8 mouse cellular contexts compared by ENCODE assay signal in the genomic region with DNA sequence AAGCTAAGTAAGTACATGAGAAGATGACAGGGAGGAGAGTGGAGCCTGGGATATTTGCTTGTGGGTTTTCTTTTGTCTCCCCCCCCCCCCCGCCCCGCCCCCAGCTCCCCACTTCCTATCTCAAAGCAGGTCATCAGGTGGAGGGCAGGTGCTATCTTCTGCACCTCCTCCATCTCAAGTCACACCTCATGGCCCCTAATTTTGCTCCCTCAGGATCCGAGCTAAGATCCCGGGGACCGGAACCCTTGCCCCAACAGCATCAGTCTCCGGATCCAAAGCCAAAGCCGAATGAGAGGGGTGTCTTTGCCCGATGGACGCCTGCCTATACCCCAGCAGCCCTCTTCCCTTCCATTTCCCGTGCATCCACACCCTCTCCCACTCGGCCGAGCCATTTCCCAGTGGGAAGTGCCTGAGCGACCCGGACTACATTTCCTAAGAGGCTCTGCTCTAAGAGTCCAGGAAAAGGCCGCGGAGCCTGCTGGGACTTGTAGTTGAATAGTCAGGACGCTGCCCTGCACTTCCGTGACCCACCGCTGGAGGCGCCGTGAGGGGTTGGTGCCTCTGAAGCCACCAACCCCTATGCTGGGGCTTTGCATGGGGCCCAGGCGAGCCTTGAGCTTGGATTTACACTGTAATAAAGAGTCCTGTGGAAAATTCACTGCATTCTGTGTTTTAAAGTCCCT. TPM values are rescaled to one million over a fixed set of nuclear protein-coding genes. Genes with fewer than 3 reads are reported as not detected.
DNase-seq lines count a peak whose midpoint lies in the region; ATAC-seq and TF ChIP-seq lines count a peak whose summit lies in the region.

No protein-coding gene starts in this region.

- DNase-seq in CH12.LX (ENCODE audit: extremely low read depth): peak; percentile 90
- DNase-seq in c-Kit-positive CD71-positive TER-119-positive erythroid progenitor cells, embryonic 14.5 days (ENCODE audit: low spot score): peak; percentile 83
- peak; percentile 88 for DNase-seq in heart, postnatal 0 days (ENCODE audit: low spot score)
- peak; percentile 98 to 99 for DNase-seq in kidney, postnatal 36 days
- DNase-seq in liver, embryonic 14.5 days (ENCODE audit: low read depth in 3 of 3, low spot score in 3 of 3): peak in 2 of 3 experiments; percentile 64 to 75
- peak; percentile 96 for DNase-seq in stomach, postnatal 0 days (ENCODE audit: low spot score)

- dilution Hi-C loops in CH12.LX (cut with MboI; ENCODE audit: extremely low pct_ligation_motif_present, extremely low pct_unique_long_range_greater_than_20kb, low sequenced_read_pairs): no loop called here

- peak; percentile 78 to 88 for TF ChIP-seq CTCF in CH12.LX (conservative IDR thresholded peaks at IDR 0.05 in 1 of 2, IDR thresholded peaks at IDR 0.05 in 1 of 2; ENCODE audit: low read depth in 2 of 2, low read length in 2 of 2)
- TF ChIP-seq CTCF in heart, postnatal 0 days (IDR thresholded peaks at IDR 0.05; ENCODE audit: low read depth): peak; percentile 90
- peak; percentile 94 for TF ChIP-seq CTCF in liver, embryonic 14.5 days (IDR thresholded peaks at IDR 0.05; ENCODE audit: low read depth)
- peak; percentile 93 for TF ChIP-seq CTCF in stomach, postnatal 0 days (IDR thresholded peaks at IDR 0.05; ENCODE audit: low read depth)

- peaks cover 3% of the 10 kb centered on the region for H3K9me3 ChIP-seq in CH12.LX (replicated peaks; ENCODE audit: low read length)
- no peaks in the 10 kb centered on the region for H3K9me3 ChIP-seq in forebrain, embryonic 12.5 days
- no peaks in the 10 kb centered on the region for H3K9me3 ChIP-seq in heart, postnatal 0 days (replicated peaks; ENCODE audit: control insufficient read depth, low read length)
- no peaks in the 10 kb centered on the region for H3K9me3 ChIP-seq in liver, embryonic 14.5 days (ENCODE audit: control insufficient read depth, low read length)
- H3K9me3 ChIP-seq in neural tube, embryonic 12.5 days: no peaks in the 10 kb centered on the region
- H3K9me3 ChIP-seq in stomach, postnatal 0 days (ENCODE audit: control insufficient read depth, low read length): no peaks in the 10 kb centered on the region

- peak; percentile 55; the same call in 1 of the 2 replicates for TF ChIP-seq POLR2A in CH12.LX (IDR thresholded peaks at IDR 0.05; ENCODE audit: low read depth, low read length)

- H3K4me3 ChIP-seq in CH12.LX (replicated peaks in 1 of 3; ENCODE audit: low read depth in 2 of 3, low read length in 2 of 3, poor library complexity in 1 of 3): peak overlapping the region; percentile 65 to 75 (median 71)
- H3K4me3 ChIP-seq in forebrain, embryonic 12.5 days (replicated peaks): peak overlapping the region; percentile 16; the same call in 1 of the 2 replicates
- H3K4me3 ChIP-seq in heart, postnatal 0 days (ENCODE audit: low read depth, low read length): peak overlapping the region; percentile 22
- H3K4me3 ChIP-seq in liver, embryonic 14.5 days (ENCODE audit: insufficient read depth in 1 of 2, low read depth in 2 of 2, low read length in 2 of 2): peak overlapping the region; percentile 44 to 68
- H3K4me3 ChIP-seq in neural tube, embryonic 12.5 days: peak overlapping the region; percentile 16
- H3K4me3 ChIP-seq in stomach, postnatal 0 days (ENCODE audit: low read depth, low read length): peak overlapping the region; percentile 23; the same call in 1 of the 2 replicates

- TF ChIP-seq RAD21 in CH12.LX (IDR thresholded peaks at IDR 0.05; ENCODE audit: low read depth, low read length): peak; percentile 32

- in situ Hi-C loops in CH12.LX (cut with MboI; ENCODE audit: low pct_ligation_motif_present, low pct_unique_long_range_greater_than_20kb, low sequenced_read_pairs): no loop called here

- peak overlapping the region; percentile 87 for H3K9ac ChIP-seq in CH12.LX (ENCODE audit: insufficient read depth, low read depth)
- H3K9ac ChIP-seq in forebrain, embryonic 12.5 days: 0 out of 2 replicates have a peak overlapping the region, but pooled peaks have one; percentile 9
- H3K9ac ChIP-seq in heart, postnatal 0 days (replicated peaks; ENCODE audit: low read depth, low read length): no peak overlapping the region
- H3K9ac ChIP-seq in liver, embryonic 14.5 days (replicated peaks): peak overlapping the region; percentile 10; the same call in 1 of the 2 replicates
- H3K9ac ChIP-seq in neural tube, embryonic 12.5 days: no peak overlapping the region
- no peak overlapping the region; the same call in 1 of the 2 replicates for H3K9ac ChIP-seq in stomach, postnatal 0 days (ENCODE audit: low read length)

- 12% methylated on average over 22 of the region's 22 CpGs for WGBS in forebrain, embryonic 12.5 days
- 18% methylated on average over 22 of the region's 22 CpGs for WGBS in heart, postnatal 0 days
- 12% methylated on average over 22 of the region's 22 CpGs for WGBS in liver, embryonic 14.5 days (ENCODE audit: insufficient replicate concordance)
- 15% methylated on average over 22 of the region's 22 CpGs for WGBS in neural tube, embryonic 12.5 days
- WGBS in stomach, postnatal 0 days: 12% methylated on average over 22 of the region's 22 CpGs

- TF ChIP-seq EP300 in CH12.LX (IDR thresholded peaks at IDR 0.05; ENCODE audit: low read length): no peak
- TF ChIP-seq EP300 in heart, postnatal 0 days (IDR thresholded peaks at IDR 0.05; ENCODE audit: low read depth): no peak
- TF ChIP-seq EP300 in liver, embryonic 14.5 days (IDR thresholded peaks at IDR 0.05; ENCODE audit: low read depth): no peak
- TF ChIP-seq EP300 in stomach, postnatal 0 days (optimal IDR thresholded peaks at IDR 0.05): no peak

- H3K4me1 ChIP-seq in CH12.LX (ENCODE audit: control insufficient read depth in 1 of 2, insufficient read depth in 2 of 2): peaks cover 4 to 21% of the 10 kb centered on the region in 2 experiments; a peak in 3 of 4 replicates
- peaks cover 16% of the 10 kb centered on the region for H3K4me1 ChIP-seq in forebrain, embryonic 12.5 days
- H3K4me1 ChIP-seq in heart, postnatal 0 days (ENCODE audit: control insufficient read depth, insufficient read depth): 0 out of 2 replicates have a peak, but pooled peaks cover under 1% of the 10 kb centered on the region
- peaks cover 14 to 16% of the 10 kb centered on the region in 2 experiments for H3K4me1 ChIP-seq in liver, embryonic 14.5 days (replicated peaks; ENCODE audit: control insufficient read depth in 2 of 2, insufficient read depth in 2 of 2, low read length in 1 of 2)
- H3K4me1 ChIP-seq in neural tube, embryonic 12.5 days: peaks cover 13% of the 10 kb centered on the region
- H3K4me1 ChIP-seq in stomach, postnatal 0 days (replicated peaks; ENCODE audit: control insufficient read depth, insufficient read depth): no peaks in the 10 kb centered on the region

- ATAC-seq in forebrain, embryonic 12.5 days (ENCODE audit: low FRiP score): peak; percentile 80
- peak; percentile 76 for ATAC-seq in heart, postnatal 0 days (ENCODE audit: insufficient read depth, low read depth)
- ATAC-seq in liver, embryonic 14.5 days (ENCODE audit: insufficient read depth): peak; percentile 33
- ATAC-seq in neural tube, embryonic 12.5 days (ENCODE audit: low FRiP score, low read depth): peak; percentile 59
- ATAC-seq in stomach, postnatal 0 days (ENCODE audit: low FRiP score, low TSS enrichment): peak; percentile 75

- H3K27ac ChIP-seq in CH12.LX (ENCODE audit: insufficient read depth, low read depth): no peak overlapping the region
- H3K27ac ChIP-seq in forebrain, embryonic 12.5 days: 0 out of 2 replicates have a peak overlapping the region, but pooled peaks have one; percentile 31
- no peak overlapping the region for H3K27ac ChIP-seq in heart, postnatal 0 days (ENCODE audit: low read depth)
- no peak overlapping the region for H3K27ac ChIP-seq in liver, embryonic 14.5 days
- no peak overlapping the region for H3K27ac ChIP-seq in neural tube, embryonic 12.5 days
- no peak overlapping the region for H3K27ac ChIP-seq in stomach, postnatal 0 days (replicated peaks)

- no peaks in the 10 kb centered on the region for H3K36me3 ChIP-seq in CH12.LX (replicated peaks in 1 of 2; ENCODE audit: control insufficient read depth in 1 of 2, insufficient read depth in 1 of 2, low read length in 1 of 2)
- peaks cover 19% of the 10 kb centered on the region for H3K36me3 ChIP-seq in forebrain, embryonic 12.5 days (replicated peaks)
- H3K36me3 ChIP-seq in heart, postnatal 0 days (replicated peaks; ENCODE audit: control insufficient read depth, insufficient read depth, low read length): no peaks in the 10 kb centered on the region
- H3K36me3 ChIP-seq in liver, embryonic 14.5 days (replicated peaks; ENCODE audit: control insufficient read depth, insufficient read depth, low read depth): no peaks in the 10 kb centered on the region
- H3K36me3 ChIP-seq in neural tube, embryonic 12.5 days: peaks cover 17% of the 10 kb centered on the region
- no peaks in the 10 kb centered on the region for H3K36me3 ChIP-seq in stomach, postnatal 0 days (ENCODE audit: control insufficient read depth, insufficient read depth, low read length)

- peak overlapping the region; percentile 96 for H3K4me2 ChIP-seq in CH12.LX (ENCODE audit: insufficient read depth, low read depth, poor library complexity, severe bottlenecking)
- peak overlapping the region; percentile 44 for H3K4me2 ChIP-seq in forebrain, embryonic 12.5 days
- peak overlapping the region; percentile 55 for H3K4me2 ChIP-seq in heart, postnatal 0 days (ENCODE audit: low read depth, low read length)
- peak overlapping the region; percentile 59 for H3K4me2 ChIP-seq in liver, embryonic 14.5 days (ENCODE audit: low read depth)
- peak overlapping the region; percentile 49 for H3K4me2 ChIP-seq in neural tube, embryonic 12.5 days (replicated peaks)
- H3K4me2 ChIP-seq in stomach, postnatal 0 days (replicated peaks; ENCODE audit: low read depth): peak overlapping the region; percentile 47

- no peaks in the 10 kb centered on the region for H3K79me2 ChIP-seq in CH12.LX (replicated peaks; ENCODE audit: control insufficient read depth, extremely low read depth, insufficient read depth, poor library complexity, severe bottlenecking)

- H3K27me3 ChIP-seq in CH12.LX (replicated peaks): no peaks in the 10 kb centered on the region
- no peaks in the 10 kb centered on the region for H3K27me3 ChIP-seq in forebrain, embryonic 12.5 days
- no peaks in the 10 kb centered on the region for H3K27me3 ChIP-seq in heart, postnatal 0 days (ENCODE audit: control insufficient read depth, insufficient read depth, low read length)
- no peaks in the 10 kb centered on the region for H3K27me3 ChIP-seq in liver, embryonic 14.5 days (ENCODE audit: control insufficient read depth, insufficient read depth, low read length)
- H3K27me3 ChIP-seq in neural tube, embryonic 12.5 days (replicated peaks): no peaks in the 10 kb centered on the region
- no peaks in the 10 kb centered on the region for H3K27me3 ChIP-seq in stomach, postnatal 0 days (ENCODE audit: control insufficient read depth, insufficient read depth, low read length)

RNA-seq across cellular contexts. Expression of gene Rtn2, which starts 13.2 kb away (rescaled TPM):
- total RNA-seq in CH12.LX (2012; rRNA removed): 0.72 and 1.0 TPM in 2 replicates
- total RNA-seq in CH12.LX (2014; rRNA removed): 0.43 and 0.56 TPM in 2 replicates
- 0.76 and 0.80 TPM in 2 replicates for polyA plus RNA-seq in CH12.LX (2012; ENCODE audit: insufficient read length, low read depth)
- polyA plus RNA-seq in forebrain, embryonic 12.5 days (2016; fragmentation: Nextera tagmentation; extraction: Ambion mirVana): 70.3 and 74.1 TPM in 2 replicates
- total RNA-seq in heart, postnatal 0 days (2014; rRNA removed; ENCODE audit: low replicate concordance): 80.7 and 108 TPM in 2 replicates
- 51.7 and 53.6 TPM in 2 replicates for polyA plus RNA-seq in heart, postnatal 0 days (2015; fragmentation: Nextera tagmentation; extraction: Ambion mirVana)
- 2.9 and 4.1 TPM in 2 replicates for polyA plus RNA-seq in liver, embryonic 14.5 days (2012; rRNA removed)
- 2.6 and 3.0 TPM in 2 replicates for polyA plus RNA-seq in liver, embryonic 14.5 days (2014; fragmentation: Nextera tagmentation; extraction: Ambion mirVana)
- 91.1 and 99.1 TPM in 2 replicates for polyA plus RNA-seq in neural tube, embryonic 12.5 days (2016; fragmentation: Nextera tagmentation; extraction: Ambion mirVana)
- 10.1 and 12.1 TPM in 2 replicates for polyA plus RNA-seq in stomach, postnatal 0 days (2015; fragmentation: Nextera tagmentation; extraction: Ambion mirVana)

RNA-seq across cellular contexts. Expression of gene Fosb, which starts 14.2 kb away (rescaled TPM):
- total RNA-seq in CH12.LX (2012; rRNA removed): 0.08 and 0.13 TPM in 2 replicates
- total RNA-seq in CH12.LX (2014; rRNA removed): not detected in 2 replicates
- 0.27 and 0.56 TPM in 2 replicates for polyA plus RNA-seq in CH12.LX (2012; ENCODE audit: insufficient read length, low read depth)
- polyA plus RNA-seq in forebrain, embryonic 12.5 days (2016; fragmentation: Nextera tagmentation; extraction: Ambion mirVana): 0.24 TPM in 1 of 2 replicates, not detected in the other
- 0.39 and 0.80 TPM in 2 replicates for total RNA-seq in heart, postnatal 0 days (2014; rRNA removed; ENCODE audit: low replicate concordance)
- polyA plus RNA-seq in heart, postnatal 0 days (2015; fragmentation: Nextera tagmentation; extraction: Ambion mirVana): 0.05 and 0.10 TPM in 2 replicates
- polyA plus RNA-seq in liver, embryonic 14.5 days (2012; rRNA removed): 0.03 and 0.04 TPM in 2 replicates
- polyA plus RNA-seq in liver, embryonic 14.5 days (2014; fragmentation: Nextera tagmentation; extraction: Ambion mirVana): not detected in 2 replicates
- 0.08 TPM in 1 of 2 replicates, not detected in the other for polyA plus RNA-seq in neural tube, embryonic 12.5 days (2016; fragmentation: Nextera tagmentation; extraction: Ambion mirVana)
- polyA plus RNA-seq in stomach, postnatal 0 days (2015; fragmentation: Nextera tagmentation; extraction: Ambion mirVana): 0.21 and 0.38 TPM in 2 replicates

RNA-seq across cellular contexts. Expression of gene Ppm1n, which starts 15.8 kb away (rescaled TPM):
- not detected in 2 replicates for total RNA-seq in CH12.LX (2012; rRNA removed)
- not detected in 2 replicates for total RNA-seq in CH12.LX (2014; rRNA removed)
- polyA plus RNA-seq in CH12.LX (2012; ENCODE audit: insufficient read length, low read depth): not detected in 2 replicates
- polyA plus RNA-seq in forebrain, embryonic 12.5 days (2016; fragmentation: Nextera tagmentation; extraction: Ambion mirVana): 0.19 TPM in 1 of 2 replicates, not detected in the other
- total RNA-seq in heart, postnatal 0 days (2014; rRNA removed; ENCODE audit: low replicate concordance): not detected in 2 replicates
- polyA plus RNA-seq in heart, postnatal 0 days (2015; fragmentation: Nextera tagmentation; extraction: Ambion mirVana): 0.47 and 0.56 TPM in 2 replicates
- 0.04 TPM in 1 of 2 replicates, not detected in the other for polyA plus RNA-seq in liver, embryonic 14.5 days (2012; rRNA removed)
- polyA plus RNA-seq in liver, embryonic 14.5 days (2014; fragmentation: Nextera tagmentation; extraction: Ambion mirVana): not detected in 2 replicates
- polyA plus RNA-seq in neural tube, embryonic 12.5 days (2016; fragmentation: Nextera tagmentation; extraction: Ambion mirVana): 0.20 TPM in 1 of 2 replicates, not detected in the other
- polyA plus RNA-seq in stomach, postnatal 0 days (2015; fragmentation: Nextera tagmentation; extraction: Ambion mirVana): 0.17 and 0.21 TPM in 2 replicates

RNA-seq across cellular contexts. Expression of gene Vasp, which starts 24.0 kb away (rescaled TPM):
- total RNA-seq in CH12.LX (2012; rRNA removed) (109 and 114 TPM in 2 replicates), CH12.LX (2014; rRNA removed) (122 and 125 TPM in 2 replicates)
- 191 and 240 TPM in 2 replicates for polyA plus RNA-seq in CH12.LX (2012; ENCODE audit: insufficient read length, low read depth)
- 42.4 and 43.0 TPM in 2 replicates for polyA plus RNA-seq in forebrain, embryonic 12.5 days (2016; fragmentation: Nextera tagmentation; extraction: Ambion mirVana)
- total RNA-seq in heart, postnatal 0 days (2014; rRNA removed; ENCODE audit: low replicate concordance): 115 and 127 TPM in 2 replicates
- 67.7 and 72.2 TPM in 2 replicates for polyA plus RNA-seq in heart, postnatal 0 days (2015; fragmentation: Nextera tagmentation; extraction: Ambion mirVana)
- polyA plus RNA-seq in liver, embryonic 14.5 days (2012; rRNA removed): 35.3 and 39.9 TPM in 2 replicates
- 25.5 and 31.0 TPM in 2 replicates for polyA plus RNA-seq in liver, embryonic 14.5 days (2014; fragmentation: Nextera tagmentation; extraction: Ambion mirVana)
- 53.4 and 56.3 TPM in 2 replicates for polyA plus RNA-seq in neural tube, embryonic 12.5 days (2016; fragmentation: Nextera tagmentation; extraction: Ambion mirVana)
- 108 and 120 TPM in 2 replicates for polyA plus RNA-seq in stomach, postnatal 0 days (2015; fragmentation: Nextera tagmentation; extraction: Ambion mirVana)

RNA-seq across cellular contexts. Expression of gene Ercc1, which starts 48.9 kb away (rescaled TPM):
- total RNA-seq in CH12.LX (2012; rRNA removed) (27.7 and 31.1 TPM in 2 replicates), CH12.LX (2014; rRNA removed) (25.3 and 26.9 TPM in 2 replicates)
- 28.2 and 29.8 TPM in 2 replicates for polyA plus RNA-seq in CH12.LX (2012; ENCODE audit: insufficient read length, low read depth)
- 89.7 and 100 TPM in 2 replicates for polyA plus RNA-seq in forebrain, embryonic 12.5 days (2016; fragmentation: Nextera tagmentation; extraction: Ambion mirVana)
- total RNA-seq in heart, postnatal 0 days (2014; rRNA removed; ENCODE audit: low replicate concordance): 26.2 and 40.5 TPM in 2 replicates
- polyA plus RNA-seq in heart, postnatal 0 days (2015; fragmentation: Nextera tagmentation; extraction: Ambion mirVana): 55.2 and 61.0 TPM in 2 replicates
- 8.5 and 9.8 TPM in 2 replicates for polyA plus RNA-seq in liver, embryonic 14.5 days (2012; rRNA removed)
- polyA plus RNA-seq in liver, embryonic 14.5 days (2014; fragmentation: Nextera tagmentation; extraction: Ambion mirVana): 15.7 and 19.2 TPM in 2 replicates
- polyA plus RNA-seq in neural tube, embryonic 12.5 days (2016; fragmentation: Nextera tagmentation; extraction: Ambion mirVana): 103 and 104 TPM in 2 replicates
- polyA plus RNA-seq in stomach, postnatal 0 days (2015; fragmentation: Nextera tagmentation; extraction: Ambion mirVana): 32.8 and 36.9 TPM in 2 replicates

Comparison
In these comparisons a context has a peak if more than half of its experiments do, and no peak if none do; other contexts are left out.
1. H3K4me2 ChIP-seq: peak in every context shown above with its lines; median percentile 96 in CH12.LX; 59 in liver, embryonic 14.5 days; 55 in heart, postnatal 0 days; 49 in neural tube, embryonic 12.5 days; 47 in stomach, postnatal 0 days; 44 in forebrain, embryonic 12.5 days.
2. H3K4me3 ChIP-seq: peak in every context shown above with its lines; median percentile 71 in CH12.LX; 56 in liver, embryonic 14.5 days; 23 in stomach, postnatal 0 days; 22 in heart, postnatal 0 days; 16 in forebrain, embryonic 12.5 days; 16 in neural tube, embryonic 12.5 days.
3. H3K9ac ChIP-seq: peak in CH12.LX (single experiment), forebrain, embryonic 12.5 days (single experiment) and liver, embryonic 14.5 days (single experiment); none in heart, postnatal 0 days (single experiment), neural tube, embryonic 12.5 days (single experiment) and stomach, postnatal 0 days (single experiment).
4. Peak in every context shown above with its lines, with median percentiles within 50 percentile points of each other: DNase-seq, CTCF ChIP-seq and ATAC-seq.